Mouse (Mus musculus): ENCODE results near the gene Mypn. TPM values are rescaled to one million over a fixed set of nuclear protein-coding genes. Genes with fewer than 3 reads are reported as not detected.

Gene Mypn
- polyA plus RNA-seq (2012; rRNA removed): 1.4 and 1.9 TPM in 2 replicates

- WGBS: 88% methylated on average over 15 of the region's 15 CpGs
- no peak within 1 kb of the TSS for H3K27ac ChIP-seq (ENCODE audit: insufficient read depth, low read length)
- H3K27me3 ChIP-seq (ENCODE audit: control insufficient read depth, insufficient read depth, low read length): no peaks in the 10 kb centered on the region
- no peak for DNase-seq
- H3K4me1 ChIP-seq (ENCODE audit: control insufficient read depth, insufficient read depth, low read length): no peaks in the 10 kb centered on the region
- no peak within 1 kb of the TSS for H3K4me3 ChIP-seq (replicated peaks; ENCODE audit: insufficient read depth, low read depth, low read length)
- TF ChIP-seq CTCF (IDR thresholded peaks at IDR 0.05; ENCODE audit: borderline replicate concordance, insufficient read depth, low read depth, low read length): no peak
- TF ChIP-seq POLR2A (IDR thresholded peaks at IDR 0.05; ENCODE audit: borderline replicate concordance, insufficient read depth, low read length): no peak
These were observed at the start of gene Mypn for GRCm38 (mm10) chr10:63203728-63204127. Mypn (minus strand) TSS chr10:63203952.

GRCm38 (mm10) chr10:63248421-63248820 is 44.7 kb upstream of the Mypn start:
- 91% methylated on average over 6 of the region's 6 CpGs for WGBS
- Histone ChIP-seq H3K4me1 (ENCODE audit: control insufficient read depth, insufficient read depth, low read length) (no peaks in the 10 kb centered on the region), H3K4me3 (replicated peaks; ENCODE audit: insufficient read depth, low read depth, low read length) (no peak overlapping the region), H3K27ac (ENCODE audit: insufficient read depth, low read length) (no peak overlapping the region), H3K27me3 (ENCODE audit: control insufficient read depth, insufficient read depth, low read length) (no peaks in the 10 kb centered on the region)
- no peak for DNase-seq
- TF ChIP-seq CTCF (IDR thresholded peaks at IDR 0.05; ENCODE audit: borderline replicate concordance, insufficient read depth, low read depth, low read length) (no peak), POLR2A (IDR thresholded peaks at IDR 0.05; ENCODE audit: borderline replicate concordance, insufficient read depth, low read length) (no peak)

GRCm38 (mm10) chr10:63247457-63247856 is 43.7 kb upstream of the Mypn start:
- TF ChIP-seq POLR2A (IDR thresholded peaks at IDR 0.05; ENCODE audit: borderline replicate concordance, insufficient read depth, low read length) (no peak), CTCF (IDR thresholded peaks at IDR 0.05; ENCODE audit: borderline replicate concordance, insufficient read depth, low read depth, low read length) (no peak)
- Histone ChIP-seq H3K27ac (ENCODE audit: insufficient read depth, low read length) (no peak overlapping the region), H3K4me1 (ENCODE audit: control insufficient read depth, insufficient read depth, low read length) (no peaks in the 10 kb centered on the region), H3K4me3 (replicated peaks; ENCODE audit: insufficient read depth, low read depth, low read length) (no peak overlapping the region), H3K27me3 (ENCODE audit: control insufficient read depth, insufficient read depth, low read length) (no peaks in the 10 kb centered on the region)
- DNase-seq: no peak
- WGBS: 84% methylated on average over 7 of the region's 7 CpGs

- WGBS: 95% methylated on average over 3 of the region's 3 CpGs
- no peak for TF ChIP-seq POLR2A (IDR thresholded peaks at IDR 0.05; ENCODE audit: borderline replicate concordance, insufficient read depth, low read length)
- TF ChIP-seq CTCF (IDR thresholded peaks at IDR 0.05; ENCODE audit: borderline replicate concordance, insufficient read depth, low read depth, low read length): no peak
- no peak overlapping the region for H3K4me3 ChIP-seq (replicated peaks; ENCODE audit: insufficient read depth, low read depth, low read length)
These were observed 42.1 kb upstream of the Mypn start for GRCm38 (mm10) chr10:63245846-63246245.

GRCm38 (mm10) chr10:63244746-63245145 is 41.0 kb upstream of the Mypn start:
- H3K27ac ChIP-seq (ENCODE audit: insufficient read depth, low read length): no peak overlapping the region
- no peak for DNase-seq
- WGBS: 13% methylated on average over 5 of the region's 5 CpGs

More at GRCm38 (mm10) chr10:63245846-63246245, 42.1 kb upstream of the Mypn start:
- H3K27me3 ChIP-seq (ENCODE audit: control insufficient read depth, insufficient read depth, low read length): no peaks in the 10 kb centered on the region
- DNase-seq: no peak
- no peaks in the 10 kb centered on the region for H3K4me1 ChIP-seq (ENCODE audit: control insufficient read depth, insufficient read depth, low read length)
- no peak overlapping the region for H3K27ac ChIP-seq (ENCODE audit: insufficient read depth, low read length)

GRCm38 (mm10) chr10:63244055-63244671 is 40.4 kb upstream of the Mypn start:
- Histone ChIP-seq H3K4me3 (replicated peaks; ENCODE audit: insufficient read depth, low read depth, low read length) (peak overlapping the region; percentile 92), H3K27me3 (ENCODE audit: control insufficient read depth, insufficient read depth, low read length) (no peaks in the 10 kb centered on the region), H3K27ac (ENCODE audit: insufficient read depth, low read length) (peak overlapping the region; percentile 79), H3K4me1 (ENCODE audit: control insufficient read depth, insufficient read depth, low read length) (no peaks in the 10 kb centered on the region)
- TF ChIP-seq CTCF (IDR thresholded peaks at IDR 0.05; ENCODE audit: borderline replicate concordance, insufficient read depth, low read depth, low read length) (no peak), POLR2A (IDR thresholded peaks at IDR 0.05; ENCODE audit: borderline replicate concordance, insufficient read depth, low read length) (no peak)
- no peak for DNase-seq
- under 1% methylated on average over 40 of the region's 41 CpGs for WGBS

More at GRCm38 (mm10) chr10:63244746-63245145, 41.0 kb upstream of the Mypn start:
- 0 out of 2 replicates have a peak, but pooled peaks have one; percentile 6 for TF ChIP-seq CTCF (IDR thresholded peaks at IDR 0.05; ENCODE audit: borderline replicate concordance, insufficient read depth, low read depth, low read length)
- no peak for TF ChIP-seq POLR2A (IDR thresholded peaks at IDR 0.05; ENCODE audit: borderline replicate concordance, insufficient read depth, low read length)
- H3K4me1 ChIP-seq (ENCODE audit: control insufficient read depth, insufficient read depth, low read length): no peaks in the 10 kb centered on the region
- H3K27me3 ChIP-seq (ENCODE audit: control insufficient read depth, insufficient read depth, low read length): no peaks in the 10 kb centered on the region
- H3K4me3 ChIP-seq (replicated peaks; ENCODE audit: insufficient read depth, low read depth, low read length): peak overlapping the region; percentile 92

GRCm38 (mm10) chr10:63243493-63244054 is 39.8 kb upstream of the Mypn start, which contains the start of gene Herc4:
Herc4 (plus strand) TSS chr10:63243810.
- TF ChIP-seq CTCF (IDR thresholded peaks at IDR 0.05; ENCODE audit: borderline replicate concordance, insufficient read depth, low read depth, low read length) (no peak), POLR2A (IDR thresholded peaks at IDR 0.05; ENCODE audit: borderline replicate concordance, insufficient read depth, low read length) (peak; percentile 94)
- peak; percentile 95 to 96 for DNase-seq
- Histone ChIP-seq H3K4me1 (ENCODE audit: control insufficient read depth, insufficient read depth, low read length) (no peaks in the 10 kb centered on the region), H3K4me3 (replicated peaks; ENCODE audit: insufficient read depth, low read depth, low read length) (peak within 1 kb of the TSS; percentile 92), H3K27ac (ENCODE audit: insufficient read depth, low read length) (peak within 1 kb of the TSS; percentile 79), H3K27me3 (ENCODE audit: control insufficient read depth, insufficient read depth, low read length) (no peaks in the 10 kb centered on the region)
- under 1% methylated on average over 43 of the region's 44 CpGs for WGBS

All from cerebellum, adult 2 months (tissue).